ENCODE assay signal across 12 mouse cellular contexts in genomic region chr16:18976315-18976714, GRCm38 (mm10).
DNase-seq lines count a peak whose midpoint lies in the region; ATAC-seq and TF ChIP-seq lines count a peak whose summit lies in the region.
"Had no signal": no experiment of that assay in that cellular context is flagged by ENCODE, and none has a peak within 500 bp of the region (broad histone marks: within the 10 kb centered on the region; RNA-seq: fewer than 3 reads in every experiment).

No protein-coding gene starts in this region.

- H3K36me3 ChIP-seq in forebrain, embryonic 13.5 days (ENCODE audit: poor library complexity, severe bottlenecking), result peaks cover 26% of the 10 kb centered on the region
- peaks cover 9% of the 10 kb centered on the region for H3K36me3 ChIP-seq in forebrain, embryonic 12.5 days (replicated peaks)
- H3K36me3 ChIP-seq in hindbrain, embryonic 11.5 days (ENCODE audit: control insufficient read depth, insufficient read depth, low read length), result no peaks in the 10 kb centered on the region
- H3K36me3 ChIP-seq in hindbrain, postnatal 0 days (ENCODE audit: insufficient read depth, low read length), result peaks cover 5% of the 10 kb centered on the region; the same call in 1 of the 2 replicates
- peaks cover 38% of the 10 kb centered on the region for H3K36me3 ChIP-seq in embryonic facial prominence, embryonic 10.5 days (replicated peaks)
- H3K36me3 ChIP-seq in midbrain, embryonic 11.5 days (ENCODE audit: control insufficient read depth, insufficient read depth, low read length), result no peaks in the 10 kb centered on the region; the same call in 1 of the 2 replicates

- H3K9ac ChIP-seq in forebrain, embryonic 13.5 days, result no peak overlapping the region
- H3K9ac ChIP-seq in forebrain, embryonic 12.5 days, result no peak overlapping the region
- H3K9ac ChIP-seq in hindbrain, embryonic 11.5 days (ENCODE audit: low read depth, low read length), result no peak overlapping the region
- no peak overlapping the region for H3K9ac ChIP-seq in hindbrain, postnatal 0 days (replicated peaks; ENCODE audit: low read length)
- H3K9ac ChIP-seq in midbrain, embryonic 11.5 days (ENCODE audit: low read length), result no peak overlapping the region

- H3K4me1 ChIP-seq in forebrain, embryonic 13.5 days, result no peaks in the 10 kb centered on the region
- no peaks in the 10 kb centered on the region for H3K4me1 ChIP-seq in forebrain, embryonic 12.5 days
- H3K4me1 ChIP-seq in hindbrain, embryonic 11.5 days (replicated peaks; ENCODE audit: control insufficient read depth, insufficient read depth, low read length), result no peaks in the 10 kb centered on the region
- H3K4me1 ChIP-seq in hindbrain, postnatal 0 days (ENCODE audit: insufficient read depth, low read length), result no peaks in the 10 kb centered on the region
- no peaks in the 10 kb centered on the region for H3K4me1 ChIP-seq in embryonic facial prominence, embryonic 10.5 days
- H3K4me1 ChIP-seq in midbrain, embryonic 11.5 days (ENCODE audit: control insufficient read depth, insufficient read depth, low read length), result no peaks in the 10 kb centered on the region

- H3K4me3 ChIP-seq in forebrain, embryonic 13.5 days, result no peak overlapping the region
- H3K4me3 ChIP-seq in forebrain, embryonic 12.5 days (replicated peaks), result no peak overlapping the region
- H3K4me3 ChIP-seq in hindbrain, embryonic 11.5 days (ENCODE audit: low read depth, low read length), result no peak overlapping the region
- no peak overlapping the region for H3K4me3 ChIP-seq in hindbrain, postnatal 0 days (ENCODE audit: low read length)
- peak overlapping the region; percentile 28; the same call in 1 of the 2 replicates for H3K4me3 ChIP-seq in embryonic facial prominence, embryonic 10.5 days
- H3K4me3 ChIP-seq in midbrain, embryonic 11.5 days (ENCODE audit: low read depth, low read length), result no peak overlapping the region
- H3K4me3 ChIP-seq: layer of hippocampus, adult 2 months had no signal

- DNase-seq in hindbrain, embryonic 11.5 days (ENCODE audit: low spot score), result no peak
- DNase-seq in hindbrain, postnatal 0 days (ENCODE audit: low spot score), result no peak
- DNase-seq in embryonic facial prominence, embryonic 10.5 days (ENCODE audit: low spot score), result peak; percentile 19
- DNase-seq in midbrain, embryonic 11.5 days (ENCODE audit: low spot score, missing footprints), result no peak
- DNase-seq in gastrocnemius, postnatal 25 days, result no peak
- DNase-seq: cerebellum, adult 2 months; right cerebral cortex, postnatal 25 days; thymus, postnatal 4 days had no signal

- no peak overlapping the region for H3K4me2 ChIP-seq in forebrain, embryonic 13.5 days
- no peak overlapping the region for H3K4me2 ChIP-seq in forebrain, embryonic 12.5 days
- no peak overlapping the region for H3K4me2 ChIP-seq in hindbrain, embryonic 11.5 days (replicated peaks; ENCODE audit: low read depth, low read length)
- H3K4me2 ChIP-seq in hindbrain, postnatal 0 days (ENCODE audit: low read depth, low read length), result no peak overlapping the region
- no peak overlapping the region for H3K4me2 ChIP-seq in midbrain, embryonic 11.5 days

- no peak for TF ChIP-seq CTCF in hindbrain, postnatal 0 days (IDR thresholded peaks at IDR 0.05; ENCODE audit: low read depth)

- peaks cover 7% of the 10 kb centered on the region; the same call in 1 of the 2 replicates for H3K9me3 ChIP-seq in forebrain, embryonic 13.5 days (replicated peaks)
- no peaks in the 10 kb centered on the region for H3K9me3 ChIP-seq in forebrain, embryonic 12.5 days
- H3K9me3 ChIP-seq in hindbrain, embryonic 11.5 days (ENCODE audit: control insufficient read depth, low read length), result no peaks in the 10 kb centered on the region
- H3K9me3 ChIP-seq in hindbrain, postnatal 0 days (ENCODE audit: low read length), result no peaks in the 10 kb centered on the region
- peaks cover 17% of the 10 kb centered on the region; the same call in 1 of the 2 replicates for H3K9me3 ChIP-seq in embryonic facial prominence, embryonic 10.5 days
- no peaks in the 10 kb centered on the region for H3K9me3 ChIP-seq in midbrain, embryonic 11.5 days (ENCODE audit: control insufficient read depth, low read length)

- peak; percentile 21; the same call in 1 of the 2 replicates for ATAC-seq in forebrain, embryonic 13.5 days
- ATAC-seq in forebrain, embryonic 12.5 days (ENCODE audit: low FRiP score), result no peak
- ATAC-seq in hindbrain, embryonic 11.5 days (ENCODE audit: low FRiP score), result 0 out of 2 replicates have a peak, but pooled peaks have one; percentile 19
- no peak for ATAC-seq in hindbrain, postnatal 0 days
- peak; percentile 55 for ATAC-seq in midbrain, embryonic 11.5 days (ENCODE audit: low FRiP score)
- ATAC-seq in megakaryocyte-erythroid progenitor cell, adult 5-6 weeks (replicated peaks; ENCODE audit: low FRiP score, low TSS enrichment, poor library complexity, severe bottlenecking), result no peak

- 84% methylated on average over 23 of the region's 23 CpGs for WGBS in forebrain, embryonic 13.5 days
- WGBS in forebrain, embryonic 12.5 days, result 81% methylated on average over 23 of the region's 23 CpGs
- 76% methylated on average over 21 of the region's 23 CpGs for WGBS in hindbrain, embryonic 11.5 days
- WGBS in hindbrain, postnatal 0 days, result 84% methylated on average over 22 of the region's 23 CpGs
- WGBS in embryonic facial prominence, embryonic 10.5 days, result 67% methylated on average over 23 of the region's 23 CpGs
- WGBS in midbrain, embryonic 11.5 days, result 76% methylated on average over 21 of the region's 23 CpGs

- H3K27me3 ChIP-seq in forebrain, embryonic 13.5 days, result no peaks in the 10 kb centered on the region
- no peaks in the 10 kb centered on the region for H3K27me3 ChIP-seq in forebrain, embryonic 12.5 days
- H3K27me3 ChIP-seq in hindbrain, embryonic 11.5 days (ENCODE audit: control insufficient read depth, insufficient read depth, low read length), result no peaks in the 10 kb centered on the region
- no peaks in the 10 kb centered on the region for H3K27me3 ChIP-seq in hindbrain, postnatal 0 days (ENCODE audit: insufficient read depth, low read length)
- no peaks in the 10 kb centered on the region for H3K27me3 ChIP-seq in embryonic facial prominence, embryonic 10.5 days (replicated peaks; ENCODE audit: low read depth, poor library complexity, severe bottlenecking)
- no peaks in the 10 kb centered on the region for H3K27me3 ChIP-seq in midbrain, embryonic 11.5 days (ENCODE audit: control insufficient read depth, insufficient read depth, low read length)

- no peak overlapping the region for H3K27ac ChIP-seq in forebrain, embryonic 13.5 days
- H3K27ac ChIP-seq in forebrain, embryonic 12.5 days, result no peak overlapping the region
- H3K27ac ChIP-seq in hindbrain, embryonic 11.5 days (ENCODE audit: low read depth, low read length), result no peak overlapping the region
- H3K27ac ChIP-seq in hindbrain, postnatal 0 days, result no peak overlapping the region
- no peak overlapping the region for H3K27ac ChIP-seq in embryonic facial prominence, embryonic 10.5 days (replicated peaks)
- no peak overlapping the region for H3K27ac ChIP-seq in midbrain, embryonic 11.5 days (ENCODE audit: low read depth, low read length)
- H3K27ac ChIP-seq: layer of hippocampus, adult 2 months had no signal

Comparison
In these comparisons a context has a peak if more than half of its experiments do, and no peak if none do; other contexts are left out.
1. ATAC-seq: peak in forebrain, embryonic 13.5 days (single experiment), hindbrain, embryonic 11.5 days (single experiment) and midbrain, embryonic 11.5 days (single experiment); none in forebrain, embryonic 12.5 days (single experiment), hindbrain, postnatal 0 days (single experiment) and megakaryocyte-erythroid progenitor cell, adult 5-6 weeks (single experiment).